ENCODE assay signal across 15 mouse cellular contexts in genomic region chr2:169782874-169783680, GRCm38 (mm10).
A peak's percentile ranks its signal among the peaks of the same experiment; 100 is the strongest.
DNase-seq lines count a peak whose midpoint lies in the region; ATAC-seq lines count a peak whose summit lies in the region.
"Had no signal": no experiment of that assay in that cellular context is flagged by ENCODE, and none has a peak within 500 bp of the region (broad histone marks: within the 10 kb centered on the region; RNA-seq: fewer than 3 reads in every experiment).

No protein-coding gene starts in this region.

- H3K4me1 ChIP-seq in kidney, embryonic 15.5 days = peaks cover 51% of the 10 kb centered on the region
- H3K4me1 ChIP-seq in kidney, embryonic 16.5 days (ENCODE audit: insufficient read depth, low read length) = peaks cover 30% of the 10 kb centered on the region

- H3K27me3 ChIP-seq in kidney, embryonic 15.5 days = no peaks in the 10 kb centered on the region
- no peaks in the 10 kb centered on the region for H3K27me3 ChIP-seq in kidney, embryonic 16.5 days (ENCODE audit: insufficient read depth, low read length)
- H3K27me3 ChIP-seq: embryonic facial prominence, embryonic 13.5 days; stomach, embryonic 15.5 days had no signal

- peak; percentile 30 to 34 for DNase-seq in adrenal gland, adult (ENCODE audit: inconsistent age in 2 of 2, low spot score in 1 of 2)
- no peak for DNase-seq in adrenal gland, postnatal 4 days (ENCODE audit: low spot score in 2 of 2)
- DNase-seq in thymus, postnatal 4 days = peak; percentile 16
- DNase-seq in thymus, adult 18-20 months = no peak
- DNase-seq in embryo, embryonic 9.5 days (ENCODE audit: extremely low spot score) = no peak
- DNase-seq in urinary bladder, postnatal 4 days (ENCODE audit: low spot score in 2 of 2) = no peak
- DNase-seq: cerebellum, adult 9-10 months; heart, postnatal 10 days; retina, postnatal 1 day had no signal

- H3K9ac ChIP-seq in kidney, embryonic 15.5 days = no peak overlapping the region
- no peak overlapping the region for H3K9ac ChIP-seq in kidney, embryonic 16.5 days (replicated peaks; ENCODE audit: low read length)
- H3K9ac ChIP-seq: embryonic facial prominence, embryonic 13.5 days; stomach, embryonic 15.5 days had no signal

- no peak for ATAC-seq in kidney, embryonic 15.5 days (replicated peaks; ENCODE audit: low FRiP score)
- ATAC-seq in kidney, embryonic 16.5 days (ENCODE audit: low FRiP score, low TSS enrichment) = no peak

- H3K27ac ChIP-seq in kidney, embryonic 15.5 days = 0 out of 2 replicates have a peak overlapping the region, but pooled peaks have one; percentile 9
- no peak overlapping the region for H3K27ac ChIP-seq in kidney, embryonic 16.5 days (ENCODE audit: low read length)
- H3K27ac ChIP-seq: embryonic facial prominence, embryonic 13.5 days; left cerebral cortex, adult 2 months; stomach, embryonic 15.5 days had no signal

- WGBS in kidney, embryonic 15.5 days = 39% methylated on average over 26 of the region's 26 CpGs
- 37% methylated on average over 26 of the region's 26 CpGs for WGBS in kidney, embryonic 16.5 days

- no peaks in the 10 kb centered on the region for H3K9me3 ChIP-seq in kidney, embryonic 15.5 days (replicated peaks)
- H3K9me3 ChIP-seq in kidney, embryonic 16.5 days (ENCODE audit: low read length) = no peaks in the 10 kb centered on the region
- H3K9me3 ChIP-seq: embryonic facial prominence, embryonic 13.5 days; stomach, embryonic 15.5 days had no signal

- H3K36me3 ChIP-seq in kidney, embryonic 15.5 days = no peaks in the 10 kb centered on the region
- 0 out of 2 replicates have a peak, but pooled peaks cover 4% of the 10 kb centered on the region for H3K36me3 ChIP-seq in kidney, embryonic 16.5 days (ENCODE audit: insufficient read depth, low read length)
- H3K36me3 ChIP-seq: embryonic facial prominence, embryonic 13.5 days; stomach, embryonic 15.5 days had no signal

- H3K4me3 ChIP-seq in kidney, embryonic 15.5 days (replicated peaks) = no peak overlapping the region
- no peak overlapping the region for H3K4me3 ChIP-seq in kidney, embryonic 16.5 days (ENCODE audit: low read length)
- H3K4me3 ChIP-seq: embryonic facial prominence, embryonic 13.5 days; left cerebral cortex, adult 2 months; myocyte; stomach, embryonic 15.5 days had no signal

- no peak overlapping the region for H3K4me2 ChIP-seq in kidney, embryonic 15.5 days
- no peak overlapping the region for H3K4me2 ChIP-seq in kidney, embryonic 16.5 days (replicated peaks; ENCODE audit: low read depth, low read length)
- H3K4me2 ChIP-seq: embryonic facial prominence, embryonic 13.5 days; stomach, embryonic 15.5 days had no signal

Comparison
In these comparisons a context has a peak if more than half of its experiments do, and no peak if none do; other contexts are left out.
1. DNase-seq: peak in adrenal gland, adult (2 of 2) and thymus, postnatal 4 days (single experiment); none in adrenal gland, postnatal 4 days (0 of 2), thymus, adult 18-20 months (0 of 2), embryo, embryonic 9.5 days (single experiment) and urinary bladder, postnatal 4 days (0 of 2).